Mouse (Mus musculus) erythroblast, embryonic 14.5 days (primary cell): ENCODE results near the gene Dapk3.

Source experiments
- GATA1 ChIP-seq: IDR thresholded peaks from 2 replicates; pipeline ENCODE4 v1.6.1; 2012; ENCODE audit warnings: low read length, inconsistent platforms, mixed read lengths
- TAL1 ChIP-seq: IDR thresholded peaks from 3 replicates; pipeline ENCODE4 v1.6.1; 2012; ENCODE audit warnings: low read length, inconsistent platforms, mixed read lengths

- TF ChIP-seq GATA1 (no peak), TAL1 (no peak)
Observed at GRCm38 (mm10) chr10:81189821-81190220, 7.0 kb downstream of the Dapk3 start.
